Mouse (Mus musculus) forelimb bud, embryonic 11.5 days (tissue): ENCODE measurements around the gene Nup54.

Experiments
- DNase-seq: peaks from one replicate; pipeline ENCODE4 v3.0.0-alpha.2; 2012; ENCODE audit warnings: low read depth, low spot score

Gene Nup54

DNA sequence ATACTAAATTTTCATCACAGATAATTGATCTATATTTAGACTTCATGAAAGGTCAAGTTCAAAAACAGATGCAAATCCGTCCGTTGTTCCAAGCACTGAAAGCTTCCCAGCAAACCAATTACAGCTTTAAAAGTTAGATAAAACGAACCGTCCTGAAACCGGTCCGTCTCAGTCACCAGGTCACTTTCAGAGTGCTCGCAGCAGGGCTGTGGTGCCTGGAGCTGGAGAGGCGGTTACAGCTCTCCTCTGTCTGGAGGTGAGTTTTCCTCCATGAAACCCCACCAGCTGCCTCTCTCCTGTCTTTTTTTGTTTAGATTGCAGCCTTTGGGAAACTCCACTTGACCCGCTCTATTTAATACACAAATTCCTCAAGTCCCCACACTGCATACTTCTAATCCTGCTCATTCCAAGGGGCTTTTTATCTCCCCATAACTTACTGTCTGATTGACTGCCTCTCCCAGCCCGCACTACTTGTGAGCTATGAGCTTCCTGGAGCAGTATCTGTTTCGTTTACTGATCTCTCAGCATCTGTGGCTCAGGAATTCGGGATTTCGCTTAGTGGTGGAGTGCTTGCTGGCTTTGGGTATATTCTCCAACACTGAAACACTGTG, 58.1 kb downstream of the Nup54 start:
- DNase-seq = no peak

DNA sequence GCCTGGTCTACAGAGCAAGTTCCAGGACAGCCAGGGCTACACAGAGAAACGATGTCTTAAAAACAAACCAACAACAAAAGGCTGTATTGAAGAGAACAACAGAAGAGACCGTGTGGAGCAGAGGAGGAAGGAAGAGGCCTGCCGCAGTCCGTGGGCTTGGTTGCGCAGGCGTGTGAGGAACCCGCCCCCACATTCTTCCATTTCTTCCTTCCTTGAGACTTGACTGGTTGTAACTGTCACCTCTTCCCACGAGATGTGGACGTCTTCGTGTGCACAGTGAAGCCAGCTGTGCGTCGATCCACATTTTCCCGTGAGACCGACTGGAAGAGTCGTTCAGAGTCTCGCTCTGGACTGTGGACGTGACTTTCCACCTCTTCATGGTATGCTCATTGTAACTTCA, 59.7 kb downstream of the Nup54 start:
- no peak for DNase-seq

DNA sequence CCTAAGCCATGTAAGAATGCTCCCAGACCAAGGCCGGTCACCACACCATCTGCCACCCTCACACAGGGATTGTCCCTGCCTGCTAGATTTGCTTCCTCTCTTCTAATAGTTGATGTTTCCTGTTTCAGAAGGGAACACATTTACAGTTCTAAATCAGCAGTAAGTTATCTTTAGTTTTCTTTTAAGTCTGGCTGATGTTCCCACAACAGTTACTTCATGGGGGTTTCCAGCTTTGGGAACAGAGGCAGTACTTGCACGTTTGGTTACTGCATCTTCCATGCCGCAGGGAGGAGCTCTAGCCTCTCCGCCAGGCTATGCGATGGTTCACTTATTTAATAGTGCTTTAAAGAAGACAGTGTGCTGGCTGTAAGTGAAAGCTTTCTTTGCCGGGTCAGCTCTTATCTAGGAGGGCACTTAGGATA, 60.3 kb downstream of the Nup54 start:
- no peak for DNase-seq

DNA sequence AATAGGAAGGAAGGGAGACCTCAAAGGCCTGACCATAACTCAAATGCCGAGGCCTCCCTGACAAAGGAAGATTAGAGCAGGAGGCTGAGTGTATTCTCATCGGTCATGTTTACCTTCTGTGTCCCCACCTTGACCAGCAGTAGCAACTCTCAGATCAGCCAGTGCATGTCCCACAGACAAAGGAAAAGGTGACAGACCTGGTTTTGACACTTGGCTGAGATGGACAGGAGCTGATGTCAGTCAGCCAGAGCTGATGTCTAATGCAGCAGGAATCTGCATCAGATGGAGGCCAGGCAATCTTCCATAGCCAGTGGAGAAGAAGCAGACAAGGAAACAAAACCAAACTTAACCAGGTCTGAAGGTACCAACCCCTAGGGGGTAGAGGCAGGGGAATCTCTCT, 62.4 kb downstream of the Nup54 start:
- DNase-seq = no peak

DNA sequence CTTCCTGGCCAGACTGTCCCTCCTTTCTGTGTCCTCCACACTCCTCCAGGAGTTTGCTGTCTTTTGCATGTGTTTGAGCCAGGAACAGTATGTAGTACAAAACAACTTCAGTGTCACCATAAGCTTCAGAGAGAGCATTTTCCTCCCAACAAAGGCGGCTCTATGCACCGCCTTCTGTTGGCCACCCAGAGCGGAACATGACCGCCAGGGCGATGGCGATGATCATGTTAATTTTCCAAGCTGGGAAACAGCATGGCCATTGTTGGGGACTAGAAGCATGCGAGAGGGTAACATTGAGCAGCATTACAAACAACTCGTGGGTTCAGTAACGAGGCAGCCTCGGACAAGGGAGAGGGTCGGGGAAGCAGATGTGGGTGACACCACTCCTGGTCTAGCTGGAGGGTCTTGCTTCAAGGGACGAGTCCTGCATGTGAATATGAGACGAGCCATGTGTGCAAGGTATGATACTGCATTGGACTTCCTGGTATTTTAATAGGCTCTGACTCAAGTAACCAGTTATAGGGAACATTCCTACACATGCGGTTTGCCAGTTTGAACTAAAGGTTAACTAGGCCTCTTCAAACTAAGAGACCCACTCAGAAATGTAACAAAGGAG, 63.5 kb downstream of the Nup54 start:
- DNase-seq = no peak

DNA sequence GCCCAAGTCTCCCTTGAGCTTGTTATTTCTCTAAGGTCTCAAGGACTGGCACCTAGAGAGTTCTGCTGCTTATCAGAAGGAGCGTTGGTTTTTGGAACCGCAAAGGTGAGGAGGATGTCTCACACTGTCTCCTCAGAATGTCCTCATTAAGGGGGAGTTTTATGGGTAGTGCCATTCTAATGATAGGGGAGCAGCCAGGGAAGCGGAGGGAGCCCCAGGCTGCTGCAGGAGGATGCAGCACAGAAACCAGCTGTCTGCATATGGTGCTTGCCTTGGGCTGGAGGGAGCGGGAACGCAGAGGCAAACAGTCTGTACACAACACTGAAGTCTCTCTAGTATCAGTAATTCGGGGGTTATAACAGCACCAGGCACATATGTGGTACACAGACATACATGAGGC, 64.1 kb downstream of the Nup54 start:
- DNase-seq = no peak

DNA sequence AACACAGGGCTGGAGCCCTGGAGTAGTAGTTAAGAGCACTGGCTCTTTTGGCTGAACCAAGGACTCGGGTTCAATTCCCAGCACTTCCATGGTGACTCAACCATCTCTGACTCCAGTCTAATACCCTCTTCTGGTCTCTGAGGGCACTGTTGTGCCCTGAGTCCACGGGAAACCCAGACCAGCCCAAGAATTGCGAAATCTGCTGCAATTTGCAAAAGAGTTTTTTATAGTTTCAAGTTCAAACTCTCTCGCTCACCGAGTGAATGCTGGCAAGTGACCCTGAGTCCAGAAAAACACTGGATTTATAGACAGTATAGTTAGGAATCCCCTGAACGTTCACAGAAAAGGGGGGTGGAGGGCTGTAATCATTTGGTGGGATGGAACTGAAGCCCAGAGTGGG, 64.6 kb downstream of the Nup54 start:
- DNase-seq = no peak

DNA sequence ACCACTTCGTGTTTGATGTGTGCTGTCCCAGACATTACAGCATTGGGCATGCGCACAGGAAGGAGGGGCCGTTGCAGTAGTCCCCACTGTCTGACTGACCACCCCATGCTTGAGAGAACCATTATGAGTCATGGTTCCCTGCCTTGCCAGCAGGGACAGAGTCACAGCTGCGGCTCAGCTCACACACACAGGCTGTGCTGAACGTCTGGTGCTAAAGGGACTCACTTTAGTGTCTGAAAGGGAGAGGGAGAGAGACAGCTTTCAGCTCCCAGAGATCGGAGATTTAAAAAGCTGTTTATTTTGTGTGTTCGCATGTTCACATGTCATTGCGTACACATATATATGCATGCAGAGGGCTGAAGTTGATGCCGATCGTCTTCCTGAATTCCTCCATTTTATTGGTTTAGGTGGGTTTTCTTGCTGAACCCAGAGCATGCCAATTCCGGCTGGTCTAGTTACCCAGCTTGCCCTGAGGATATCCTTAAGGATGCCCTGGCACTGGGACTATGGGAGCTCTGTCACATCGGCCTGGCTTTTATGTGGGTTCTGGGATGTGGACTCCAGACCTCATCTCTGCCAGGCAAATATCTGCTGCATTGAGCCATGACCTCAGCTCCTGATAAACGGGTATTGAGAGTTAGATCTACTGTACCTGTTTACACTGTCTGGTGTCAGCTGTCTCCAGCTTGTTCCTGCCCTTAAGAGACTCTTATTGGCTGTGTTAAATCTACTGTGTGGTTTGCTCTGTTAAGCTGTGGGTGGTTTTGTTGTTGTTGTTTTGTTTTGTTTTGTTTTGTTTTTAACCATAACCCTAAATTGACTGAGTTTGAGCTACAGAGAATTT, 65.6 kb downstream of the Nup54 start:
- no peak for DNase-seq

DNA sequence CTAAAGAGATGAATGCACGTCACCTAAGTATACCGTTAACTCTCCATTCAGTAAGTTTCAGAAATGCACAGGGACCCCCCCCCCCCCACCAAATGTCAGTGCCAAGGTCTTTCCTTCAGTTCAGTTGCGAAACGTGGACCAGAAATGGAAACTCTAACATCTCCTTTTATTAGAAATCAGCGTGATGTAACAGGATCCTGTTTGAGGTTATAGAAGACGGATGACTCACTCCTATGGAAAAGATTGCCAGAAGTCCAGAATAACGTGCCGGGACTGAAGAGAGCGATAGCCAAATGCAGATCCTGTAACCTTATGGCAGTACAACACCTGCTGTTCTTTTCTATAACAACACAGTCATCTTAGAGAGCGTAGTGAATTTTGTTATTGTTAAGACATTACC, 66.6 kb downstream of the Nup54 start:
- DNase-seq = no peak

DNA sequence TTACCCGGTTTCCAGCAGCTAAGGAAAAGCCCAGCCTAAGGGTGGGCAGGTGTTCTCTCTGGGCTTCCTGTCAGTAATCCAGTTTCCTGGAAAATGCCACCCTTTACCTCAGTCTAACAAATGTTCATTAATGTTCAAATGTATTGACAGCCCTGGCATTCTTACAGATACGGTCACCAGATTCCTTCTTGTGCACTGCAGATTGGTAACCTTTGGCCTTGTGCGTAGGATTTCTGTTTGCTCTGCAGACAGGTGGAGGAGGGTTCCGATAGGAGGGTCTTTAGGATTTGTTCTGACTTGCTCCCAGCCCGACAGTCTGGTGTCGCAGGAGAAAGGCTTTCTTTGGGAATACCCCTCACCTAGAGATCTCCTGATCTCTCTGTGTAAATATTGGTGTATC, 68.5 kb downstream of the Nup54 start:
- DNase-seq = no peak
